Mouse (Mus musculus) megakaryocyte, adult 5-6 weeks (primary cell): Measurements from ENCODE around the gene Sec14l5. TPM values are rescaled to one million over a fixed set of nuclear protein-coding genes. Genes with fewer than 3 reads are reported as not detected.

ENCODE experiments used
- ATAC-seq: 2 replicates; pipeline ENCODE4 v1.8.0; 2016; ENCODE audit warnings: mild to moderate bottlenecking, inconsistent platforms; ENCODE audit not compliant: poor library complexity, severe bottlenecking
- total RNA-seq, 2 experiments: library from RNA; stranded (forward) in 1 of 2; stranded (reverse) in 1 of 2; fragments of 153-499, 151-499 nt in 1 of 2; fragments of 221-1000, 200-1000 nt in 1 of 2; gene quantifications; 2 replicates each; pipeline versions ENCODE4 v1.2.3 to v1.2.4; 2015 to 2017

Gene Sec14l5
- total RNA-seq, 2 experiments from 2014 or later, result not detected

GRCm38 (mm10) chr16:5153299-5154026, 6.6 kb downstream of the Sec14l5 start:
- no peak for ATAC-seq

- ATAC-seq, result no peak
Measured at GRCm38 (mm10) chr16:5155014-5155413, 8.1 kb downstream of the Sec14l5 start.

GRCm38 (mm10) chr16:5156495-5156894, 9.6 kb downstream of the Sec14l5 start:
- ATAC-seq, result no peak

- ATAC-seq, result no peak
Measured at GRCm38 (mm10) chr16:5157113-5157512, 10.2 kb downstream of the Sec14l5 start.

GRCm38 (mm10) chr16:5159248-5159647, 12.3 kb downstream of the Sec14l5 start:
- ATAC-seq, result no peak

GRCm38 (mm10) chr16:5164327-5164726, 17.4 kb downstream of the Sec14l5 start:
- ATAC-seq, result no peak

- ATAC-seq, result no peak
Measured at GRCm38 (mm10) chr16:5168038-5168437, 21.1 kb downstream of the Sec14l5 start.

- ATAC-seq, result no peak
Measured at GRCm38 (mm10) chr16:5168829-5169228, 21.9 kb downstream of the Sec14l5 start.

- no peak for ATAC-seq
Measured at GRCm38 (mm10) chr16:5172636-5173035, 25.7 kb downstream of the Sec14l5 start.

GRCm38 (mm10) chr16:5183310-5183975, 36.5 kb downstream of the Sec14l5 start:
- no peak for ATAC-seq

GRCm38 (mm10) chr16:5184101-5184500, 37.2 kb downstream of the Sec14l5 start:
- no peak for ATAC-seq

- ATAC-seq, result no peak
Measured at GRCm38 (mm10) chr16:5184956-5185355, 38.0 kb downstream of the Sec14l5 start.

GRCm38 (mm10) chr16:5185691-5186090, 38.8 kb downstream of the Sec14l5 start:
- no peak for ATAC-seq

- ATAC-seq, result no peak
Measured at GRCm38 (mm10) chr16:5186234-5186633, 39.3 kb downstream of the Sec14l5 start.

GRCm38 (mm10) chr16:5195080-5195479, 48.2 kb downstream of the Sec14l5 start:
- peak; percentile 59; the same call in 1 of the 2 replicates for ATAC-seq

- ATAC-seq, result peak; percentile 71
Measured at GRCm38 (mm10) chr16:5202681-5203080, 55.8 kb downstream of the Sec14l5 start.

- ATAC-seq, result peak; percentile 57
Measured at GRCm38 (mm10) chr16:5203200-5203599, 56.3 kb downstream of the Sec14l5 start.

GRCm38 (mm10) chr16:5203668-5204433, 56.9 kb downstream of the Sec14l5 start, which contains the start of gene Nagpa:
Gene Nagpa (minus strand): TSS chr16:5204012.
- peak; percentile 84 for ATAC-seq

GRCm38 (mm10) chr16:5205431-5205970, 58.6 kb downstream of the Sec14l5 start:
- no peak for ATAC-seq

GRCm38 (mm10) chr16:5206051-5206450, 59.1 kb downstream of the Sec14l5 start:
- ATAC-seq, result no peak

- peak; percentile 96 for ATAC-seq
Measured at GRCm38 (mm10) chr16:5210365-5210764, 63.5 kb downstream of the Sec14l5 start.
